Mouse (Mus musculus) ovary, postnatal 10 days (tissue): ENCODE results near the gene Atp13a1.

Experiments used
- DNase-seq: peaks from one replicate; pipeline ENCODE4 v3.0.0; 2022; ENCODE audit warnings: low spot score

Gene Atp13a1

GRCm38 (mm10) chr8:69849899-69850298 lies 58.9 kb downstream of the Atp13a1 start:
- no peak for DNase-seq

DNA sequence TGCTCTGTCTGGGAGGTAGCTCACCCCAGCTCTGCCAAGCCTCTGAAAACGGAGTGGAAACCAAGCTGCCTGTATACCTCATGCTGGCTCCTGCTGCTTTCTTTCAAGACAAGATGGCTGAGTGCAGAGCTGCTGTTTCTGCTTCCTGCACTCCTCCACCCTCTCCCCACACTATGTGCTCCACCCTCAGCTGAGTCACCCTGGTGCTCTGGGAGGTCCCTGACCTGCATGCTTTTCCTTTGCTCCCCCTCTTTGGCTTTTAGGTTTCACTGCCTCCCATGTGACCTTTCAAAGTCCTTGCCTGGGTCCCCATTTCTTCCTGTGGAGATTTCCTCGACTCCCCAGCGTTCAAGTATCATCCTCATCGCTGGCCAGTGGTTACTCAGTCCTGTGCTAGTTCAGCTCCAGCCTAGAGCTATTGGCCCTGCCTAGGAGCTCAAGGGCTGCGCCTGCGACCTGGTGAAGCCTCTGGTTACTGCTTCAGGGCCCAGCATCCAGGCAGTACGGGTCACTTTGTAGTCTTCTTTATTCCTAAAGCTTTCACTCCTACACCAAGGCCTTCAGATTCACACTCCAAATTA lies 60.1 kb downstream of the Atp13a1 start:
- no peak for DNase-seq

- no peak for DNase-seq
These were observed 62.9 kb downstream of the Atp13a1 start for GRCm38 (mm10) chr8:69853869-69854268.
